Mouse (Mus musculus) cerebellum, adult 2 months (tissue): ENCODE results near the gene Gm19345.

Experiments
- CTCF ChIP-seq: fragments of 200-500 bp; IDR thresholded peaks from 2 replicates; pipeline ENCODE4 v1.5.1; 2011; ENCODE audit warnings: low read depth, mild to moderate bottlenecking, control low read depth, low read length, moderate library complexity, borderline replicate concordance; ENCODE audit not compliant: insufficient read depth
- POLR2A ChIP-seq: fragments of 200-500 bp; IDR thresholded peaks from 2 replicates; pipeline ENCODE4 v1.6.1; 2011; ENCODE audit warnings: low read length, control low read depth, borderline replicate concordance; ENCODE audit not compliant: insufficient read depth

DNA sequence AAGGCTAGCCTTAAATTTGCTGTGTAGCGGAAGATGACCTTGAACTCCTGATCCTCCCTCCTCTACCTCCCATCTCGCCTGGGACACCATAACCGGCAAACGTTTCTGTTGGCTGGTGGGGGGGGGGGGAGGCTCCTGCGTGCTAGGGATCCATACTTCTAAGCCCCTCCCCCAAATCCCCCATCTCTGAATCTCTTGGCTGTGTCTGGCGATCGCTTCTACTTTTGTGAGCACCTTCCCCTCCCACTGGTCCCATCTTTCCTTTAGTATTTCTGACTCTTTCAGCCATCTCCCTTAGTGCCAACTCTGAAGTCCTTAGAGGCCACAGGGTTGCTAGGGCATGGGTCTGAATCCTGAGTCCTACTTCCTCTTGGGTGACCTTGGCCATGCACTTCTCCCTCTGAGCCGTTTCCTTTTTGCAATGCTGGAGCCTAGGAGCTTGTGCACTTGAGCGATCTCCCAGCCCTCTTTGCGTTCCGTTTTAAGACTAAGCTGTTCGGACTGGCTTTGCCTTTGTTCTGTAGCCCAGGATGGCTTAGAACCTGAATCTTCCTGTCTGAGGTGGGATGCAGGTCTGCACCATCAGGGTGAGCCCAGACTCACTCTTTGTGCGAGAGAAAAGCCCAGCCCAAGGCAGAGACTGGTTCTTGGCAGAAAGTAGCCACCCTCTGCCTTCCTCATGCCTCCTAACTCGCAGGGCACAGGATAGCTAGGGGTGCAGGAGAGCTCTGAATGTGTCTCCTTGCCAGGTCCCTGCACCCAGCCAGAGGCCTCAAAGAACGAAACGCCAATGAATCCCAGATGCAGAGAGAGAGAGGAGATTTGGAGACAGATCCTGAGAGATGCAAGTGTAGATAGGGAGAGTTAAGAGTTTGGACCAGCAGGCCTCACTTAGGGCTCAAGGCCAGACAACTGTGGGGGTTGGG lies 28.3 kb upstream of the Gm19345 start:
- TF ChIP-seq CTCF (no peak), POLR2A (no peak)
